Mouse (Mus musculus) kidney, postnatal 4 days (tissue): Measurements from ENCODE around the gene Fbxw11.

ENCODE experiments used
- DNase-seq, 2 experiments: peaks; one replicate each; pipeline ENCODE4 v3.0.0; 2021; ENCODE audit warnings: mixed read lengths in 2 of 2

Gene Fbxw11

DNA sequence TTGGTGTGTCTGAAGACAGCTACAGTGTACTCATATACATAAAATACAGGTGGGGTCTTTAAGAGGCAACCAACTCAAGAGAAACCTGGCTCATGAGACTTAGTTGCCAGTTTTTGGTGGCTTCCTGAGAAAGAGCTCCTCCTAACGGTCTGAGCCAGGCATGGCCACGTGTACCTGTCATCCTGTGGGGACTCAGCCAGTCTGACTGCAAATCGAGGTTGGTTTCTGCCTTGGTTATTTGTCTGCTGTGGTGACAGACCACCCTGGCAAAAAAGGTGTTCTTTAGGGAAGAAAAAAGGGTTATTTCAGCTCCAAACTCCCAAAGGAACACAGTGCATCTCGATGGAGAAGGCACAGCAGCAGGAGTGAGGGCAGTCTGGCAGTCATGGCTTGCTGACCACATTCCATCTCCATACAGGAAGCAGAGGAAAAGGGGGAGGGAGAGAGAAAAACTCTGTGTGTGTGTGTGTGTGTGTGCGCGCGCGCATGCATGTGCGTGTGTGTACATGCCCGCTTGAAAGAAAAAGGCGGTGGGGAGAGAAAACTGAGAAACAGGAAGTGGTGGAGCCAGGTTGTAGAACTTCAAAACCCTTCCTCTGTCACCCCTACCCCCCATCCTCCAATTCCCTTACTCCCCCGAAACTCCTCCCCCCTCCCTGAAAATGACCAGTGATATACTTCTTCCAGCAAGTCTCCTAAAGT lies 126.3 kb downstream of the Fbxw11 start:
- peak in 1 of 2 experiments; percentile 24 for DNase-seq

GRCm38 (mm10) chr11:32780747-32781536 lies 138.4 kb downstream of the Fbxw11 start:
- DNase-seq: peak; percentile 25 to 44

- DNase-seq: no peak
Measured at GRCm38 (mm10) chr11:32781633-32782404, 139.3 kb downstream of the Fbxw11 start.

DNA sequence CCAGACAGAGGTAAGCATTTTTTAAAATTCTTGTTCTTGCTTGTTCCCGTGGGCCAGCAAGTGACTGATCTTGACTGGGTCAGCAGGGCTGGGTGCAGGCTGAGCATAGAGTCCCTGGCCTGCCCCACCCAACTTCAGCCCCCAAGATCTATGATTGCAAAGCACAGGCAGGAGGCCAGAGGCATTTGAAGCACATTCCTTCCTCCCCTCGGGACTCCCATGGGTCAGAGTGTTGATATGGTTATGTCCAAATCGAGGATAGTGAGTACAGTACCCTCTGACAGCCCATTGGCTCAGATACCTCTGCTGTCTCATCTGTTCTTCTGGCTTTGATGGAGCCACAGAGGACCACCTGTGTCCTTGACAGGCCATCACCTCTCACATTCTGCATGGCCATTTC lies 140.2 kb downstream of the Fbxw11 start:
- peak; percentile 39 to 41 for DNase-seq

GRCm38 (mm10) chr11:32785591-32786147 lies 143.1 kb downstream of the Fbxw11 start:
- no peak for DNase-seq

GRCm38 (mm10) chr11:32786201-32786600 lies 143.7 kb downstream of the Fbxw11 start:
- DNase-seq: no peak

GRCm38 (mm10) chr11:32794759-32795445 lies 152.4 kb downstream of the Fbxw11 start:
- DNase-seq: no peak
